Mouse (Mus musculus) layer of hippocampus, postnatal 10 days (tissue): ENCODE results near the gene Cadps2. TPM values are rescaled to one million over a fixed set of nuclear protein-coding genes. Genes with fewer than 3 reads are reported as not detected.

Source experiments
- DNase-seq, 2 experiments: peaks; one replicate each; pipeline ENCODE4 v3.0.0; 2021; ENCODE audit warnings: low spot score in 2 of 2
- long read RNA-seq: library from polyadenylated mRNA; stranded (forward); transcript quantifications from one replicate; pipeline ENCODE4 v2.0.0, GENCODE M21; 2023
- total RNA-seq, 2 experiments: library from RNA; stranded (reverse); gene quantifications; 2 replicates each; pipeline ENCODE4 v1.2.3; 2021

The Cadps2 gene
- 10 to 100 TPM; 79.1 to 83.7 TPM for total RNA-seq
- long read RNA-seq, partial matches to known transcripts = 1 of 8 reads
- long read RNA-seq, other reads (novel, unspliced or antisense) = 7 of 8 reads

GRCm38 (mm10) chr6:23839009-23839811 is at the start of gene Cadps2:
Gene Cadps2 (minus strand): TSS chr6:23839421.
- DNase-seq = peak; percentile 40 to 67

- DNase-seq = peak; percentile 20 to 31
Observed at GRCm38 (mm10) chr6:23886418-23886817, 47.2 kb upstream of the Cadps2 start.

GRCm38 (mm10) chr6:23876765-23877408 is 37.7 kb upstream of the Cadps2 start:
- no peak for DNase-seq

GRCm38 (mm10) chr6:23876363-23876762 is 37.1 kb upstream of the Cadps2 start:
- no peak for DNase-seq

DNA sequence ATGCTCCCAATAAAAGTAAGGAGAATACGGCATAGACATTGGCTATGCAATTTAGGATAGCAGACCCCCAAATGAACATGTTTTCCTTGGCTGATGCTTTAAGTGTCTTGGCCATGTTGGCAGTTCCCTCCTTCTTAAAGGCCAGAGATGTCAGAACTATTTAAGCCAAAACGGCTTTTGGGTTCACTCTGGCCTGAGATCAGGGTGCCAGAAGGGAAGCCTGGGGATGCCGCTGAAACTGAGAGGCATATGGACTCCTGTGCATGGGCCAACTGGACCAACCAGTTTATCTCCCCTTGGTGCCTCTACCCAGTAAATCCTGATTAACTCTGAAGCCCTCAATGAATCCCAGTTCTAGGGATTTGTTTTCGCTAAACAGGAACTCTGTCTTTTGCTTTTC is 34.6 kb upstream of the Cadps2 start:
- no peak for DNase-seq

GRCm38 (mm10) chr6:23873231-23873630 is 34.0 kb upstream of the Cadps2 start:
- DNase-seq = no peak

DNA sequence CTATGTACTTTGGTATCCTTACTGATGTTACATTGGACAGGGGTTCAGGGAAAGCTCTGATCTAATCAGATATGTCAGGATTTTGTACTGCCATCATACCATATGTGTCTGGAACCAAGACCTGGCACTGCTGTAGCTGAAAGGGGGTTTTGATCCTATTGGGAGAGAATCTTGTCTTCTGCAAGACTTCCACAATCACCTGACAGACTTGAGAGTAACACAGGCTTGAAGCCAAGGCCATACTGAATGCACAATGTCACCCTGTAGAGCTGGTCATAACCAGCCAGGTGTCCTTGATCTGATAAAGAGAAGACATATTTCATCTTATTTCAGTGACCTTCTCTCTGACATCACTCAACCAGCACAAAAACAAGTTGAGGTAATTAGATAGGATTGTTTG is 30.8 kb upstream of the Cadps2 start:
- no peak for DNase-seq

DNA sequence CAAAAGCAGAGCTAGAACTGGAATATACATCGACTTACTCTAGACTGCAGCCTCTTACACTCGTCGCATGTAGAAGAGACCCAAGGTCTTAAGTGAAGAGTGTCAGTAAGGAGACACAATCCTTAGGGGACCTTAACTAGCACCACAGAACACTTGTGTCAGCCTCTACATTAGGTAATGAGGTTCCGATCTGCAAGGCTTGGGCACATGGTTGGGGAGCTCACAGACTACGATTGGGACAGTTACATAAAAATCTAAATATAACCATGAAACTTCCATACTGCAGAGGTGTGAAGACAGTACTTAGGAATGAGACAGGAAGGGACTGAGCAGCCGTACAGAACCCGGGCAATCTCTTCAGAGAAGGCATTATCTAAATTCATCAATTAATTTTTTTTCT is 27.1 kb upstream of the Cadps2 start:
- no peak for DNase-seq

- DNase-seq = no peak
Observed at GRCm38 (mm10) chr6:23853464-23853863, 14.2 kb upstream of the Cadps2 start.

GRCm38 (mm10) chr6:23840001-23840400 is 780 bp upstream of the Cadps2 start:
- DNase-seq = no peak

GRCm38 (mm10) chr6:23838401-23839008 is 716 bp downstream of the Cadps2 start:
- DNase-seq = peak in 1 of 2 experiments; percentile 18

GRCm38 (mm10) chr6:23837631-23838030 is 1.6 kb downstream of the Cadps2 start:
- DNase-seq = no peak

DNA sequence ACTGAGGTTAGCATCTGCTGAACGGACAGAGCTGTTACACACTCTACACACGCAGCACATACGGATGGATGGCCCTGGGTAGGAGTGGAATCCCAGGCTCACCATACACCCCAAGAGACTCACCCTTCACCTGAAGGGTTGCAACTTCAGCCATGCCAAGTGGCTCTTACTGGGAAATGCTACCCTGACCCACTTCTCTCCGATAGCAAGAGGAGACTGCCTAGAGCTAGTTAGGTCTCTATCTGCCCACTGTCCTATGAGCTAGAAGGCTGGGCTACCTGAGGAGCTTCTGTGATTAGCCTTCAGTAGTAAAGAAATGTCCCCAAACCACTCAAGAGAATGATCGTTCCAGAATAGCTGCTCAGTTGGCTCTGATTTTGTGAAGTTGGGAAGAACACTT is 2.1 kb downstream of the Cadps2 start:
- DNase-seq = no peak

DNA sequence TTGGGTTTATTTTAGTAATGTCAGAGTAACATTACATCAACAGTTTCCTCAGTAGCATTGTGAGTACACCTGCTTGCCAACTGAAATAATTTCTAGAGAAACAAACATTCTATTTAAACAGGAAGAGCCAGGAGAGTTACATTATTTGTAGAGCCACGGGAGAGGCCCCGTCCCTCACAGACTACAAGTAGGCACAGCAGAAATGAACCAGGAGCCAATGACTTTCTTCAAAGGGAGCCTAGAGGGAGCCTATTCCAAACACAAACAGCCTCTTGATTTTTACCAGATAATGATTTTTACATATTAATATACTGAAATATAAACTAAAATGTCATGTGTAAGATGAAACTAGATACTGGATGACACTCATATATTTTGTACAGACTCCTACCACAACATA is 2.5 kb downstream of the Cadps2 start:
- DNase-seq = no peak

DNA sequence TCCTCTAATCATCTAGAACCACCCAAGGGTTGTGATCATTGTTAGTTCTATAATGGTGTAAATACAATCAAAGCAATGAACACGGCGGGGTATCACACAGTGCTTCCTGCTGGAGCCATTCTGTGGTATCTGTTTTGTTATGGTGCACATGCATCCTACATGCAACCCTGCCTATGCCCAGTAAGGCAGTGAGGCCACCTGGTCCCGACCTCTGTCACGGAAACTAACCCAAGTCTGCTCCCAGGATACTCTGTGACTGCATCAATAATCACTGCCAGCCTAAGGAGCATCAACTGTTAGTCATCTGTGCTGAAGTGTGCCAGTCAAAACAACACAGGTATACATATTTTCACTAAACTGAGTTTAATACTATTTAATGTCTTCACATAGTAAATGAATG is 3.7 kb downstream of the Cadps2 start:
- DNase-seq = no peak

GRCm38 (mm10) chr6:23830741-23831140 is 8.5 kb downstream of the Cadps2 start:
- DNase-seq = no peak

DNA sequence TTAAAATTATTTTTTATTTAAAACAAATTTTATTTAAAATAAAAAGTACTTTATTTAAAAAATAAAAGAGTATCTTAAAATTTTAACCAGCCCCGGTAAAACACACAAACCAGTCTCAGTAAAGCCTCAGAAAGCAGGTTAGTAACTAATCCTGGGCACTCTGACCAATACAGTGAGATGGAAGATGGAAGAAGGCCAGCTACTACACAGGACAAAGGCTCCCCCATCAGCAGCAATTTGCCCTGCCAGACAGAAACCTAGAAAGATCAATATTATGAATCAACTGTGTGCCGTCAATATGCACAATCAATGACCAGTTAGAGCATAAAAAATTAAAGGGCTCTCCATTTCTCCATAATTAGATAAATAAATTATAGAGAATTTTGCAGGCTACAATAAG is 9.9 kb downstream of the Cadps2 start:
- DNase-seq = no peak

DNA sequence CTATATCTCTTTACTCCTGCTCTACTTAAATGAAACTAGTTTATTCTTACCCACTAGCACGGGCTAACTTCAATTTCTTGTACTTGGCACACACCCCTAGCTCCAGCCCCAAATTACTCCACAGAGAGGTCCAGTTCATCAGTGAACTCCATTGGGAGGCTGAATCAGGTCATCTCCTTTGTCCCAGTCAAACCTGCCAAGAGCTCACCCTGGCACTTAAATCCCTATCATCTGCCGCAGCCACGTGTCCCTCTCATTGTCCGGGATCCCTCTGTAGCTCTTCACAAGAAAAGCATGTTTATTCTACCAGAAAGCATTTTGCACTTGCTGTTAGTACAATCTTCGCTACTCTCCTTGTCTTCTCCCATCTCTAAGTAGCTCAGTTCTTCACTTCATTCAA is 17.4 kb downstream of the Cadps2 start:
- DNase-seq = no peak

DNA sequence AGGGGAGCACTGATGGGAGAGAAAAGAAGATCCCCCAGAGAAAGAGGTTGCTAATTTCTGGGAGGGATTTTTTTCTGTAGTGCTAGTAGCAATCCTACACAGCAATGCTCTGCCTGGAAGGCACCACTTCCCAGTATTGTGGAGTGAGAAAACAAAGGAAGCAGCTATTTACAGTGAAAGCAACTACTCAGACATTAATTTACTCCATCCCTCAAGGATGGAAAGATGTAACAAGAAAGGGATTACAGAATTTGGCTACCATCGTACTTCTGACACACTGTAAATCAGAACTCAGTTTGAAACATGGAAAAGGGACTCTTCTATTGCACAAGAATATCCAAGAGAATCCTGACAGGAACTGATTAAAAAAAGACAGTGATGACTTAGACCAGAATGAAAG is 29.1 kb downstream of the Cadps2 start:
- no peak for DNase-seq

- DNase-seq = no peak
Observed at GRCm38 (mm10) chr6:23809344-23809743, 29.9 kb downstream of the Cadps2 start.

GRCm38 (mm10) chr6:23805333-23805732 is 33.9 kb downstream of the Cadps2 start:
- no peak for DNase-seq

DNA sequence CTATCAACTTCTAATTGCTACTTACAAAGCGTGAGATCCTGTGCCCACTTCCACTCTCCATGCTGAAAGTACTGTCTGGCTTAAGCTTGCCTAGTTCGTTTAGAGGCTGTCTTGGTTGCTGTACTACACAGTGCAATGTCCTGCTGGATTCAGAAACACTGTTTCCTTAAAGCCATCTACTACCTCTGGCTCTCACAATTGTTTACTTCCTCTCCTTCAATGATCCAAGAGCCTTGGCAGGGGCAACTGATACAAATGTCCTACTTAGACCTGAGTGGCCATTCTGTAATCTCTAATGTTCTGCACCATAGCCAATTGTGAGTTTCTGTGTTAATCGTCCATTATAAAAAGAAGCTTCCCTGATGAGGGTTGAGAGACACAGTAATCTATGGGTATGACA is 47.4 kb downstream of the Cadps2 start:
- no peak for DNase-seq
